Mouse (Mus musculus) v-Abl transformed pro-B cells (cell line): ENCODE results near the gene Ctnnd2.

Source experiments
- in situ Hi-C, 2 experiments: fragments of 400-800 bp; cut with MboI; formaldehyde crosslinking; loops; one replicate each; pipeline ENCODE4 v1.15.1; 2025; ENCODE audit not compliant: unreplicated experiment in 2 of 2

Gene Ctnnd2

GRCm38 (mm10) chr15:30632113-30632735, 459.8 kb downstream of the Ctnnd2 start:
- in situ Hi-C loops, result no loop called here

- in situ Hi-C loops, result no loop called here
These were observed 461.5 kb downstream of the Ctnnd2 start for GRCm38 (mm10) chr15:30633917-30634316.

GRCm38 (mm10) chr15:30634522-30634921, 462.1 kb downstream of the Ctnnd2 start:
- in situ Hi-C loops, result no loop called here

- in situ Hi-C loops, result no loop called here
These were observed 468.3 kb downstream of the Ctnnd2 start for GRCm38 (mm10) chr15:30640651-30641050.

GRCm38 (mm10) chr15:30645688-30646087, 473.3 kb downstream of the Ctnnd2 start:
- in situ Hi-C loops, result no loop called here

GRCm38 (mm10) chr15:30646501-30647431, 474.4 kb downstream of the Ctnnd2 start:
- in situ Hi-C loops, result no loop called here

- in situ Hi-C loops, result no loop called here
These were observed 475.4 kb downstream of the Ctnnd2 start for GRCm38 (mm10) chr15:30647679-30648311.

- in situ Hi-C loops, result no loop called here
These were observed 477.6 kb downstream of the Ctnnd2 start for GRCm38 (mm10) chr15:30649964-30650363.

GRCm38 (mm10) chr15:30655433-30655832, 483.0 kb downstream of the Ctnnd2 start:
- in situ Hi-C loops, result no loop called here

- in situ Hi-C loops, result no loop called here
These were observed 485.2 kb downstream of the Ctnnd2 start for GRCm38 (mm10) chr15:30657588-30657987.

- in situ Hi-C loops, result no loop called here
These were observed 488.3 kb downstream of the Ctnnd2 start for GRCm38 (mm10) chr15:30660539-30661149.

- in situ Hi-C loops, result no loop called here
These were observed 489.5 kb downstream of the Ctnnd2 start for GRCm38 (mm10) chr15:30661689-30662422.

GRCm38 (mm10) chr15:30667819-30668587, 495.6 kb downstream of the Ctnnd2 start:
- in situ Hi-C loops, result no loop called here

GRCm38 (mm10) chr15:30681939-30682338, 509.5 kb downstream of the Ctnnd2 start:
- in situ Hi-C loops, result no loop called here

- in situ Hi-C loops, result no loop called here
These were observed 510.1 kb downstream of the Ctnnd2 start for GRCm38 (mm10) chr15:30682360-30683119.

- in situ Hi-C loops, result no loop called here
These were observed 514.1 kb downstream of the Ctnnd2 start for GRCm38 (mm10) chr15:30686206-30687101.

GRCm38 (mm10) chr15:30693754-30694205, 521.4 kb downstream of the Ctnnd2 start:
- in situ Hi-C loops, result no loop called here

GRCm38 (mm10) chr15:30694286-30694685, 521.9 kb downstream of the Ctnnd2 start:
- in situ Hi-C loops, result no loop called here
